Mouse (Mus musculus): ENCODE measurements around the gene Muc3. TPM values are rescaled to one million over a fixed set of nuclear protein-coding genes. Genes with fewer than 3 reads are reported as not detected.
A peak's percentile ranks its signal among the peaks of the same experiment; 100 is the strongest.
"Not testable (repeated sequence)": the region's sequence is repeated elsewhere in the genome, so short reads cannot be mapped to it uniquely, and the experiment has no call there.

Muc3 gene
- polyA plus RNA-seq (2015; fragmentation: Nextera tagmentation; extraction: Ambion mirVana), result not detected in 2 replicates

GRCm38 (mm10) chr5:137149272-137149882 lies at the start of gene Muc3:
Gene Muc3 (minus strand): TSS chr5:137149322.
- H3K9ac ChIP-seq; H3K4me3 ChIP-seq; H3K27me3 ChIP-seq; H3K4me2 ChIP-seq; H3K27ac ChIP-seq; H3K9me3 ChIP-seq (replicated peaks); ATAC-seq (replicated peaks; ENCODE audit: insufficient number of reproducible peaks, insufficient read depth, low FRiP score, low read depth); H3K36me3 ChIP-seq; H3K4me1 ChIP-seq (replicated peaks): not testable (repeated sequence)

GRCm38 (mm10) chr5:137194488-137195120 lies 45.5 kb upstream of the Muc3 start:
- 38% methylated on average over 8 of the region's 8 CpGs for WGBS
- Histone ChIP-seq H3K9ac (no peak overlapping the region), H3K27ac (no peak overlapping the region), H3K27me3 (no peaks in the 10 kb centered on the region), H3K4me1 (replicated peaks) (no peaks in the 10 kb centered on the region), H3K36me3 (no peaks in the 10 kb centered on the region), H3K4me3 (no peak overlapping the region), H3K4me2 (no peak overlapping the region), H3K9me3 (replicated peaks) (no peaks in the 10 kb centered on the region)
- ATAC-seq (replicated peaks; ENCODE audit: insufficient number of reproducible peaks, insufficient read depth, low FRiP score, low read depth), result no peak

GRCm38 (mm10) chr5:137193279-137193952 lies 44.3 kb upstream of the Muc3 start:
- no peaks in the 10 kb centered on the region for H3K9me3 ChIP-seq (replicated peaks)
- H3K27me3 ChIP-seq, result 0 out of 2 replicates have a peak, but pooled peaks cover 4% of the 10 kb centered on the region
- no peak overlapping the region for H3K9ac ChIP-seq
- ATAC-seq (replicated peaks; ENCODE audit: insufficient number of reproducible peaks, insufficient read depth, low FRiP score, low read depth), result no peak
- no peak overlapping the region for H3K27ac ChIP-seq
- no peak overlapping the region for H3K4me2 ChIP-seq
- H3K36me3 ChIP-seq, result no peaks in the 10 kb centered on the region
- 65% methylated on average over 8 of the region's 8 CpGs for WGBS
- no peak overlapping the region for H3K4me3 ChIP-seq
- H3K4me1 ChIP-seq (replicated peaks), result no peaks in the 10 kb centered on the region

- Histone ChIP-seq H3K4me1 (replicated peaks) (no peaks in the 10 kb centered on the region), H3K4me2 (peak overlapping the region; percentile 88), H3K9me3 (replicated peaks) (no peaks in the 10 kb centered on the region), H3K27me3 (0 out of 2 replicates have a peak, but pooled peaks cover 6% of the 10 kb centered on the region), H3K4me3 (peak overlapping the region; percentile 58), H3K27ac (no peak overlapping the region), H3K9ac (peak overlapping the region; percentile 50), H3K36me3 (no peaks in the 10 kb centered on the region)
- no peak for ATAC-seq (replicated peaks; ENCODE audit: insufficient number of reproducible peaks, insufficient read depth, low FRiP score, low read depth)
- whole genome bisulfite sequencing, result 2% methylated on average over 34 of the region's 34 CpGs
These were observed 40.2 kb upstream of the Muc3 start for GRCm38 (mm10) chr5:137189326-137189725.

GRCm38 (mm10) chr5:137185362-137185761 lies 36.2 kb upstream of the Muc3 start:
- no peak for ATAC-seq (replicated peaks; ENCODE audit: insufficient number of reproducible peaks, insufficient read depth, low FRiP score, low read depth)
- no peaks in the 10 kb centered on the region for H3K36me3 ChIP-seq
- H3K27me3 ChIP-seq, result 0 out of 2 replicates have a peak, but pooled peaks cover 6% of the 10 kb centered on the region
- H3K9me3 ChIP-seq (replicated peaks), result no peaks in the 10 kb centered on the region
- no peak overlapping the region for H3K4me3 ChIP-seq
- no peak overlapping the region for H3K27ac ChIP-seq
- 76% methylated on average over 8 of the region's 8 CpGs for WGBS
- no peak overlapping the region for H3K4me2 ChIP-seq
- no peak overlapping the region for H3K9ac ChIP-seq
- no peaks in the 10 kb centered on the region for H3K4me1 ChIP-seq (replicated peaks)

- 67% methylated on average over 8 of the region's 8 CpGs for WGBS
- no peak for ATAC-seq (replicated peaks; ENCODE audit: insufficient number of reproducible peaks, insufficient read depth, low FRiP score, low read depth)
- no peaks in the 10 kb centered on the region for H3K4me1 ChIP-seq (replicated peaks)
- H3K9ac ChIP-seq, result no peak overlapping the region
- H3K27ac ChIP-seq, result no peak overlapping the region
- H3K27me3 ChIP-seq, result 0 out of 2 replicates have a peak, but pooled peaks cover 3% of the 10 kb centered on the region
- no peak overlapping the region for H3K4me2 ChIP-seq
- no peak overlapping the region for H3K4me3 ChIP-seq
- H3K9me3 ChIP-seq (replicated peaks), result no peaks in the 10 kb centered on the region
- H3K36me3 ChIP-seq, result no peaks in the 10 kb centered on the region
These were observed 30.7 kb upstream of the Muc3 start for GRCm38 (mm10) chr5:137179646-137180374.

GRCm38 (mm10) chr5:137173967-137174366 lies 24.8 kb upstream of the Muc3 start:
- no peak overlapping the region for H3K27ac ChIP-seq

GRCm38 (mm10) chr5:137172591-137172990 lies 23.5 kb upstream of the Muc3 start:
- H3K9ac ChIP-seq, result no peak overlapping the region
- no peaks in the 10 kb centered on the region for H3K36me3 ChIP-seq
- H3K4me2 ChIP-seq, result no peak overlapping the region
- ATAC-seq (replicated peaks; ENCODE audit: insufficient number of reproducible peaks, insufficient read depth, low FRiP score, low read depth), result no peak
- H3K9me3 ChIP-seq (replicated peaks), result no peaks in the 10 kb centered on the region
- WGBS, result 0% methylated on average over 1 of the region's 1 CpGs
- H3K27me3 ChIP-seq, result peaks cover 10% of the 10 kb centered on the region
- no peak overlapping the region for H3K4me3 ChIP-seq
- no peak overlapping the region for H3K27ac ChIP-seq
- no peaks in the 10 kb centered on the region for H3K4me1 ChIP-seq (replicated peaks)

More at GRCm38 (mm10) chr5:137173967-137174366, 24.8 kb upstream of the Muc3 start:
- H3K27me3 ChIP-seq, result peaks cover 11% of the 10 kb centered on the region
- H3K4me3 ChIP-seq, result no peak overlapping the region
- no peak overlapping the region for H3K9ac ChIP-seq
- WGBS, result 64% methylated on average over 6 of the region's 6 CpGs
- ATAC-seq (replicated peaks; ENCODE audit: insufficient number of reproducible peaks, insufficient read depth, low FRiP score, low read depth), result no peak
- no peaks in the 10 kb centered on the region for H3K36me3 ChIP-seq
- no peak overlapping the region for H3K4me2 ChIP-seq
- H3K4me1 ChIP-seq (replicated peaks), result no peaks in the 10 kb centered on the region
- no peaks in the 10 kb centered on the region for H3K9me3 ChIP-seq (replicated peaks)

- Histone ChIP-seq H3K27me3 (peaks cover 10% of the 10 kb centered on the region), H3K27ac (no peak overlapping the region), H3K4me2 (no peak overlapping the region), H3K36me3 (no peaks in the 10 kb centered on the region), H3K9me3 (replicated peaks) (no peaks in the 10 kb centered on the region), H3K4me3 (no peak overlapping the region), H3K9ac (no peak overlapping the region), H3K4me1 (replicated peaks) (no peaks in the 10 kb centered on the region)
- 62% methylated on average over 7 of the region's 7 CpGs for WGBS
- no peak for ATAC-seq (replicated peaks; ENCODE audit: insufficient number of reproducible peaks, insufficient read depth, low FRiP score, low read depth)
These were observed 22.4 kb upstream of the Muc3 start for GRCm38 (mm10) chr5:137171478-137171877.

GRCm38 (mm10) chr5:137170836-137171380 lies 21.8 kb upstream of the Muc3 start:
- Histone ChIP-seq H3K4me1 (replicated peaks) (no peaks in the 10 kb centered on the region), H3K4me2 (no peak overlapping the region), H3K27ac (no peak overlapping the region), H3K36me3 (no peaks in the 10 kb centered on the region), H3K4me3 (no peak overlapping the region), H3K9me3 (replicated peaks) (no peaks in the 10 kb centered on the region), H3K27me3 (peaks cover 10% of the 10 kb centered on the region), H3K9ac (no peak overlapping the region)
- WGBS, result 64% methylated on average over 9 of the region's 9 CpGs
- ATAC-seq (replicated peaks; ENCODE audit: insufficient number of reproducible peaks, insufficient read depth, low FRiP score, low read depth), result no peak

- WGBS, result 66% methylated on average over 6 of the region's 6 CpGs
- Histone ChIP-seq H3K4me1 (replicated peaks) (no peaks in the 10 kb centered on the region), H3K27ac (no peak overlapping the region), H3K4me3 (no peak overlapping the region), H3K27me3 (peaks cover 7% of the 10 kb centered on the region; the same call in 1 of the 2 replicates), H3K4me2 (no peak overlapping the region), H3K9ac (no peak overlapping the region), H3K36me3 (no peaks in the 10 kb centered on the region), H3K9me3 (replicated peaks) (no peaks in the 10 kb centered on the region)
- ATAC-seq (replicated peaks; ENCODE audit: insufficient number of reproducible peaks, insufficient read depth, low FRiP score, low read depth), result no peak
These were observed 18.4 kb upstream of the Muc3 start for GRCm38 (mm10) chr5:137167539-137167938.

All from heart, embryonic 15.5 days (tissue).